18 mouse cellular contexts compared by ENCODE assay signal in the genomic region with DNA sequence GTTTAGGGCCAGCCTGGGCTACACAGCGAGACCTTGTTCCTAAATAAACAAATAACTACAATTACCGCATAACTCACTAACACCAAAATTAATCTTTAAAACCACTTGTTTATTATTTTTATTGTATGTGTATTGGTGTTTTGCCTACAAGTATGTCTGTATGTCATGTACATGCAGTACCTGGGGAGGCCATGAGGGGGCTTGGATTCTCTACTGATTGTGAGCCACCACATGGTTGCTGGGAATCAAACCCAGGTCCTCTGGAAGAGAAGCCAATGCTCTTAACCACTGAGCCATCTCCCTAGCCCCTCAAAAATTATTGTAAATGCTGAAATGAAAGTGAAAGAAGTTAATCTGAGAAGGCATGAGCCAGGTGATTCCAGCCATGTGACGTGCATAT.
DNase-seq lines count a peak whose midpoint lies in the region; ATAC-seq and TF ChIP-seq lines count a peak whose summit lies in the region.
"Had no signal": no experiment of that assay in that cellular context is flagged by ENCODE, and none has a peak within 500 bp of the region (broad histone marks: within the 10 kb centered on the region; RNA-seq: fewer than 3 reads in every experiment).

No protein-coding gene starts in this region.

- no peaks in the 10 kb centered on the region for H3K4me1 ChIP-seq in hindbrain, postnatal 0 days (ENCODE audit: insufficient read depth, low read length)
- no peaks in the 10 kb centered on the region for H3K4me1 ChIP-seq in hindbrain, embryonic 11.5 days (replicated peaks; ENCODE audit: control insufficient read depth, insufficient read depth, low read length)
- H3K4me1 ChIP-seq in lung, embryonic 14.5 days (ENCODE audit: insufficient read depth): no peaks in the 10 kb centered on the region
- H3K4me1 ChIP-seq: embryonic facial prominence, embryonic 15.5 days; forebrain, embryonic 13.5 days; limb, embryonic 13.5 days; stomach, embryonic 15.5 days had no signal

- no peaks in the 10 kb centered on the region for H3K27me3 ChIP-seq in hindbrain, postnatal 0 days (ENCODE audit: insufficient read depth, low read length)
- H3K27me3 ChIP-seq in hindbrain, embryonic 11.5 days (ENCODE audit: control insufficient read depth, insufficient read depth, low read length): no peaks in the 10 kb centered on the region
- H3K27me3 ChIP-seq in lung, embryonic 14.5 days (ENCODE audit: insufficient read depth, low read length): no peaks in the 10 kb centered on the region
- H3K27me3 ChIP-seq: embryonic facial prominence, embryonic 15.5 days; forebrain, embryonic 13.5 days; limb, embryonic 13.5 days; stomach, embryonic 15.5 days had no signal

- no peaks in the 10 kb centered on the region for H3K36me3 ChIP-seq in hindbrain, postnatal 0 days (ENCODE audit: insufficient read depth, low read length)
- H3K36me3 ChIP-seq in hindbrain, embryonic 11.5 days (ENCODE audit: control insufficient read depth, insufficient read depth, low read length): no peaks in the 10 kb centered on the region
- no peaks in the 10 kb centered on the region for H3K36me3 ChIP-seq in lung, embryonic 14.5 days (ENCODE audit: insufficient read depth)
- H3K36me3 ChIP-seq: embryonic facial prominence, embryonic 15.5 days; limb, embryonic 13.5 days; midbrain, embryonic 10.5 days; stomach, embryonic 15.5 days had no signal

- H3K9me3 ChIP-seq in hindbrain, postnatal 0 days (ENCODE audit: low read length): no peaks in the 10 kb centered on the region
- H3K9me3 ChIP-seq in hindbrain, embryonic 11.5 days (ENCODE audit: control insufficient read depth, low read length): no peaks in the 10 kb centered on the region
- H3K9me3 ChIP-seq in lung, embryonic 14.5 days (ENCODE audit: low read depth, low read length): no peaks in the 10 kb centered on the region
- H3K9me3 ChIP-seq: embryonic facial prominence, embryonic 15.5 days; forebrain, embryonic 13.5 days; stomach, embryonic 15.5 days had no signal

- TF ChIP-seq POLR2A in brain, embryonic 14.5 days (IDR thresholded peaks at IDR 0.05; ENCODE audit: borderline replicate concordance, extremely low read depth, insufficient read depth, insufficient read length, poor library complexity, severe bottlenecking): no peak

- peak; percentile 28 for TF ChIP-seq CTCF in hindbrain, postnatal 0 days (IDR thresholded peaks at IDR 0.05; ENCODE audit: low read depth)
- TF ChIP-seq CTCF in lung, embryonic 14.5 days (IDR thresholded peaks at IDR 0.05; ENCODE audit: low read depth): peak; percentile 33
- peak; percentile 26; the same call in 1 of the 2 replicates for TF ChIP-seq CTCF in brain, embryonic 14.5 days (IDR thresholded peaks at IDR 0.05; ENCODE audit: borderline replicate concordance, extremely low read depth, insufficient read depth, insufficient read length)

- H3K4me3 ChIP-seq in hindbrain, postnatal 0 days (ENCODE audit: low read length): no peak overlapping the region
- no peak overlapping the region for H3K4me3 ChIP-seq in hindbrain, embryonic 11.5 days (ENCODE audit: low read depth, low read length)
- no peak overlapping the region for H3K4me3 ChIP-seq in lung, embryonic 14.5 days (ENCODE audit: low read depth, low read length)
- H3K4me3 ChIP-seq: embryonic facial prominence, embryonic 15.5 days; forebrain, embryonic 13.5 days; limb, embryonic 13.5 days; midbrain, embryonic 10.5 days; myocyte; stomach, embryonic 15.5 days had no signal

- no peak for ATAC-seq in hindbrain, postnatal 0 days
- no peak for ATAC-seq in hindbrain, embryonic 11.5 days (ENCODE audit: low FRiP score)
- no peak for ATAC-seq in lung, embryonic 14.5 days (ENCODE audit: insufficient read depth)
- ATAC-seq: forebrain, embryonic 13.5 days; hindbrain, embryonic 16.5 days had no signal

- H3K27ac ChIP-seq in hindbrain, postnatal 0 days: no peak overlapping the region
- H3K27ac ChIP-seq in hindbrain, embryonic 11.5 days (ENCODE audit: low read depth, low read length): no peak overlapping the region
- H3K27ac ChIP-seq in lung, embryonic 14.5 days (ENCODE audit: low read depth): no peak overlapping the region
- H3K27ac ChIP-seq: embryonic facial prominence, embryonic 15.5 days; forebrain, embryonic 13.5 days; limb, embryonic 13.5 days; midbrain, embryonic 10.5 days; stomach, embryonic 15.5 days had no signal

- no peak for DNase-seq in hindbrain, postnatal 0 days (ENCODE audit: low spot score)
- DNase-seq in hindbrain, embryonic 11.5 days (ENCODE audit: low spot score): no peak
- no peak for DNase-seq in lung, embryonic 14.5 days
- DNase-seq in lung, adult 18-20 months: no peak
- DNase-seq in B cell, adult 2 months: peak; percentile 37 to 49
- no peak for DNase-seq in brain, embryonic 14.5 days (ENCODE audit: low read depth)
- DNase-seq in retina, postnatal 1 day: no peak
- DNase-seq in adrenal gland, adult (ENCODE audit: inconsistent age in 2 of 2, low spot score in 1 of 2): no peak
- DNase-seq: cerebellum, adult 11-12 months; heart, adult 11 months; kidney, postnatal 14 days had no signal

- WGBS in hindbrain, postnatal 0 days: 96% methylated on average over 3 of the region's 3 CpGs
- 96% methylated on average over 3 of the region's 3 CpGs for WGBS in hindbrain, embryonic 11.5 days
- WGBS in lung, embryonic 14.5 days: 92% methylated on average over 3 of the region's 3 CpGs

- no peak overlapping the region for H3K4me2 ChIP-seq in hindbrain, postnatal 0 days (ENCODE audit: low read depth, low read length)
- H3K4me2 ChIP-seq in hindbrain, embryonic 11.5 days (replicated peaks; ENCODE audit: low read depth, low read length): no peak overlapping the region
- H3K4me2 ChIP-seq in lung, embryonic 14.5 days: no peak overlapping the region
- H3K4me2 ChIP-seq: embryonic facial prominence, embryonic 15.5 days; forebrain, embryonic 13.5 days; limb, embryonic 13.5 days; stomach, embryonic 15.5 days had no signal

- H3K9ac ChIP-seq in hindbrain, postnatal 0 days (replicated peaks; ENCODE audit: low read length): no peak overlapping the region
- H3K9ac ChIP-seq in hindbrain, embryonic 11.5 days (ENCODE audit: low read depth, low read length): no peak overlapping the region
- no peak overlapping the region for H3K9ac ChIP-seq in lung, embryonic 14.5 days
- H3K9ac ChIP-seq: embryonic facial prominence, embryonic 15.5 days; forebrain, embryonic 13.5 days; limb, embryonic 13.5 days; stomach, embryonic 15.5 days had no signal

Comparison
In these comparisons a context has a peak if more than half of its experiments do, and no peak if none do; other contexts are left out.
1. DNase-seq: peak in B cell, adult 2 months (2 of 2); none in hindbrain, postnatal 0 days (single experiment), hindbrain, embryonic 11.5 days (single experiment), lung, embryonic 14.5 days (single experiment), lung, adult 18-20 months (0 of 2), brain, embryonic 14.5 days (single experiment), retina, postnatal 1 day (single experiment) and adrenal gland, adult (0 of 2).
2. Peak in every context shown above with its lines, with median percentiles within 50 percentile points of each other: CTCF ChIP-seq.